Mouse (Mus musculus) inflammation-experienced regulatory T-cells (primary cell): ENCODE results near the gene Irak1. TPM values are rescaled to one million over a fixed set of nuclear protein-coding genes. Genes with fewer than 3 reads are reported as not detected.

Source experiments
- polyA plus RNA-seq, 2 experiments: library from polyadenylated mRNA; unstranded; fragments of 100-300 nt; shearing (Covaris generic); gene quantifications; one replicate each; pipeline ENCODE4 v1.2.1; 2017

Irak1 gene
- 100 to 1,000 TPM; 182 to 192 TPM for polyA plus RNA-seq

GRCm38 (mm10) chrX:74023188-74024049 lies at the start of gene Irak1:
TSS of gene Irak1 (minus strand) at chrX:74023918.

GRCm38 (mm10) chrX:73966248-73967176 lies 57.2 kb downstream of the Irak1 start, which contains the start of gene Hcfc1:
TSS of gene Hcfc1 (minus strand) at chrX:73966357.

Other genes with a start within 250 kb of the Irak1 start
- 1 to 10 TPM in 1 of 2 experiments, under 1 TPM in 1; 0.70 to 7.0 TPM for gene Srpk3, start 249.5 kb downstream of the Irak1 start, polyA plus RNA-seq
- 100 to 1,000 TPM; 199 to 212 TPM for gene Idh3g, start 237.0 kb downstream of the Irak1 start, polyA plus RNA-seq
- gene Ssr4, start 236.9 kb downstream of the Irak1 start, polyA plus RNA-seq = 100 to 1,000 TPM; 210 to 216 TPM
- gene Pdzd4, start 198.9 kb downstream of the Irak1 start, polyA plus RNA-seq = under 1 TPM; 0.29 to 0.72 TPM
- 1 to 10 TPM; 3.4 to 6.1 TPM for gene Avpr2, start 131.8 kb downstream of the Irak1 start, polyA plus RNA-seq
- gene L1cam, start 127.8 kb downstream of the Irak1 start, polyA plus RNA-seq = 10 to 100 TPM; 27.7 to 41.1 TPM
- 100 to 1,000 TPM; 247 to 301 TPM for gene Arhgap4, start 102.0 kb downstream of the Irak1 start, polyA plus RNA-seq
- gene Naa10, start 102.0 kb downstream of the Irak1 start, polyA plus RNA-seq = 100 to 1,000 TPM; 224 to 246 TPM
- gene Renbp, start 93.1 kb downstream of the Irak1 start, polyA plus RNA-seq = 1 to 10 TPM; 3.7 to 9.4 TPM
- gene Hcfc1, start 57.6 kb downstream of the Irak1 start, polyA plus RNA-seq = 10 to 100 TPM; 40.3 to 55.0 TPM
- gene Opn1mw, start 103.5 kb upstream of the Irak1 start, polyA plus RNA-seq = not detected
- 10 to 100 TPM; 46.8 to 53.9 TPM for gene Mecp2, start 111.4 kb upstream of the Irak1 start, polyA plus RNA-seq
- not detected for gene Tex28, start 143.9 kb upstream of the Irak1 start, polyA plus RNA-seq
- gene Tktl1, start 153.3 kb upstream of the Irak1 start, polyA plus RNA-seq = 1 to 10 TPM; 2.0 to 3.8 TPM
- gene Flna, start 225.9 kb upstream of the Irak1 start, polyA plus RNA-seq = 100 to 1,000 TPM; 247 to 358 TPM
- 10 to 100 TPM; 48.9 to 66.6 TPM for gene Emd, start 230.8 kb upstream of the Irak1 start, polyA plus RNA-seq
- gene Rpl10, start 246.9 kb upstream of the Irak1 start, polyA plus RNA-seq = 10 to 100 TPM; 44.3 to 79.3 TPM